In the genomic region with DNA sequence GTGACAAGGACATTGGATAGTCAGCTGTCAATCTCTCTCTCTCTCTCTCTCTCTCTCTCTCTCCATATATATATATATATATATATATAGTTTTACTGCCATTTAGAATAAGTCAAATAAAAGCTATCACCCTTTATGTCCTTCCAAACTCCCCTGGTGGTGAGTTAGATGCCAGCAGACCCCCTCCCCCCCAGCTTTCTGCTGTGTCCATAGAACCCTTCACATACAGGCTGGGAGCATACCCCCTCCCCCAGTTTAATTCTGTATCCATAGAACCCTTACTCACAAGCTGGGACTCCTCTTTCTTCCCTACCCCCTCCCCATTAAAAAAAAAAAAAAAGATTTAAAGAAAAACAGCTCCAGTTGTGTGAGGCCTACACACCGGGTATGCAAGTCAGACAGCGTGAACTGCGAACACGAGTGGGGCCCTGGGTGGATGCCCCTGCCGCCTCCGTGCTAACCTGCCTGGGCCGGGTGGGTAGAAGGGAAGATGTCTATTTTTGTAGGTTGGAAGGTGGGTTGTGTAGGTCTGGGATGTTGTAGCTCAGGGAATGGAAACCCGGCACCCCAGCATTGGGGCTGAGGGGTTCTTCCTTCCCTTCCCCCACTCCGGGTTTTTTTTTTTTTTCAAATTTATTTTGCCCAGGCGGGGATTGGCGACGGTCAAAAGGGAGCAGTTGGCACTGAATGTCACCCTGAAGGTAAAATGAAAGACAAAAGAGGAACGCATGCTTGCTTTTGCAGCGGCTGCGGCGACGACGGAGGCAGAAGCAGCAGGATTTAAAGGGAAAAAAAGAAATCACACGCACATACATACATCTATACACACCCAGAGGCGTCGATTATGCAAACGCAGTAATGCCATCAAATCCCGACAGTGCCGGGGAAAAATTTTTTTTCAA, we compare ENCODE assay signal across 9 mouse cellular contexts. TPM values are rescaled to one million over a fixed set of nuclear protein-coding genes. Genes with fewer than 3 reads are reported as not detected.
DNase-seq lines count a peak whose midpoint lies in the region; ATAC-seq and TF ChIP-seq lines count a peak whose summit lies in the region.
"Had no signal": no experiment of that assay in that cellular context is flagged by ENCODE, and none has a peak within 500 bp of the region (broad histone marks: within the 10 kb centered on the region; RNA-seq: fewer than 3 reads in every experiment).

No protein-coding gene starts in this region.

- peak overlapping the region; percentile 97 for H3K4me2 ChIP-seq in kidney, embryonic 16.5 days (replicated peaks; ENCODE audit: low read depth, low read length)
- peak overlapping the region; percentile 81 for H3K4me2 ChIP-seq in heart, postnatal 0 days (ENCODE audit: low read depth, low read length)
- H3K4me2 ChIP-seq in limb, embryonic 15.5 days, result peak overlapping the region; percentile 97
- peak overlapping the region; percentile 96 for H3K4me2 ChIP-seq in stomach, embryonic 15.5 days

- WGBS in kidney, embryonic 16.5 days, result 13% methylated on average over 24 of the region's 24 CpGs
- WGBS in heart, postnatal 0 days, result 5% methylated on average over 24 of the region's 24 CpGs
- 12% methylated on average over 24 of the region's 24 CpGs for WGBS in limb, embryonic 15.5 days
- 14% methylated on average over 24 of the region's 24 CpGs for WGBS in stomach, embryonic 15.5 days

- TF ChIP-seq CTCF in heart, postnatal 0 days (IDR thresholded peaks at IDR 0.05; ENCODE audit: low read depth), result 0 out of 2 replicates have a peak, but pooled peaks have one; percentile 7

- no peak overlapping the region for H3K27ac ChIP-seq in kidney, embryonic 16.5 days (ENCODE audit: low read length)
- H3K27ac ChIP-seq in heart, postnatal 0 days (ENCODE audit: low read depth), result peak overlapping the region; percentile 88
- no peak overlapping the region for H3K27ac ChIP-seq in limb, embryonic 15.5 days
- H3K27ac ChIP-seq in stomach, embryonic 15.5 days, result no peak overlapping the region

- H3K4me1 ChIP-seq in kidney, embryonic 16.5 days (ENCODE audit: insufficient read depth, low read length), result peaks cover 25% of the 10 kb centered on the region
- H3K4me1 ChIP-seq in heart, postnatal 0 days (ENCODE audit: control insufficient read depth, insufficient read depth), result peaks cover 7% of the 10 kb centered on the region; the same call in 1 of the 2 replicates
- H3K4me1 ChIP-seq in limb, embryonic 15.5 days, result peaks cover 12% of the 10 kb centered on the region
- 0 out of 2 replicates have a peak, but pooled peaks cover 2% of the 10 kb centered on the region for H3K4me1 ChIP-seq in stomach, embryonic 15.5 days

- ATAC-seq in kidney, embryonic 16.5 days (ENCODE audit: low FRiP score, low TSS enrichment), result no peak
- ATAC-seq in heart, postnatal 0 days (ENCODE audit: insufficient read depth, low read depth), result no peak
- ATAC-seq in limb, embryonic 15.5 days (ENCODE audit: insufficient number of reproducible peaks, low FRiP score, low TSS enrichment, low read depth), result no peak
- ATAC-seq in stomach, embryonic 15.5 days (ENCODE audit: insufficient read depth, low FRiP score, low read depth), result 0 out of 2 replicates have a peak, but pooled peaks have one; percentile 5
- no peak for ATAC-seq in monocyte, adult 5-6 weeks (replicated peaks; ENCODE audit: insufficient number of reproducible peaks, low FRiP score, low TSS enrichment, poor library complexity, severe bottlenecking)

- H3K9ac ChIP-seq in kidney, embryonic 16.5 days (replicated peaks; ENCODE audit: low read length), result peak overlapping the region; percentile 80
- peak overlapping the region; percentile 82 for H3K9ac ChIP-seq in heart, postnatal 0 days (replicated peaks; ENCODE audit: low read depth, low read length)
- H3K9ac ChIP-seq in limb, embryonic 15.5 days, result no peak overlapping the region
- no peak overlapping the region for H3K9ac ChIP-seq in stomach, embryonic 15.5 days

- peak overlapping the region; percentile 63 for H3K4me3 ChIP-seq in kidney, embryonic 16.5 days (ENCODE audit: low read length)
- H3K4me3 ChIP-seq in heart, postnatal 0 days (ENCODE audit: low read depth, low read length), result peak overlapping the region; percentile 63
- H3K4me3 ChIP-seq in limb, embryonic 15.5 days, result peak overlapping the region; percentile 61
- peak overlapping the region; percentile 58 for H3K4me3 ChIP-seq in stomach, embryonic 15.5 days (replicated peaks)

- H3K9me3 ChIP-seq in kidney, embryonic 16.5 days (ENCODE audit: low read length), result no peaks in the 10 kb centered on the region
- no peaks in the 10 kb centered on the region for H3K9me3 ChIP-seq in heart, postnatal 0 days (replicated peaks; ENCODE audit: control insufficient read depth, low read length)
- H3K9me3 ChIP-seq in limb, embryonic 15.5 days, result no peaks in the 10 kb centered on the region
- no peaks in the 10 kb centered on the region for H3K9me3 ChIP-seq in stomach, embryonic 15.5 days

- H3K36me3 ChIP-seq in kidney, embryonic 16.5 days (ENCODE audit: insufficient read depth, low read length), result no peaks in the 10 kb centered on the region
- H3K36me3 ChIP-seq in heart, postnatal 0 days (replicated peaks; ENCODE audit: control insufficient read depth, insufficient read depth, low read length), result no peaks in the 10 kb centered on the region
- H3K36me3 ChIP-seq in limb, embryonic 15.5 days, result no peaks in the 10 kb centered on the region
- H3K36me3 ChIP-seq in stomach, embryonic 15.5 days, result no peaks in the 10 kb centered on the region
- H3K36me3 ChIP-seq: G1E had no signal

- DNase-seq in kidney, adult 18-20 months, result no peak
- peak; percentile 45 to 49 for DNase-seq in cerebellum, postnatal 25 days
- no peak for DNase-seq in heart, postnatal 0 days (ENCODE audit: low spot score)
- no peak for DNase-seq in adrenal gland, postnatal 4 days (ENCODE audit: low spot score in 2 of 2)

- no peak for TF ChIP-seq EP300 in heart, postnatal 0 days (IDR thresholded peaks at IDR 0.05; ENCODE audit: low read depth)

- no peaks in the 10 kb centered on the region for H3K27me3 ChIP-seq in kidney, embryonic 16.5 days (ENCODE audit: insufficient read depth, low read length)
- H3K27me3 ChIP-seq in heart, postnatal 0 days (ENCODE audit: control insufficient read depth, insufficient read depth, low read length), result no peaks in the 10 kb centered on the region
- 0 out of 2 replicates have a peak, but pooled peaks cover 4% of the 10 kb centered on the region for H3K27me3 ChIP-seq in limb, embryonic 15.5 days
- H3K27me3 ChIP-seq in stomach, embryonic 15.5 days (replicated peaks), result no peaks in the 10 kb centered on the region

RNA-seq across cellular contexts. Expression of gene Esrrg, which starts 42.4 kb away (rescaled TPM):
- polyA plus RNA-seq in kidney, embryonic 16.5 days (2015; fragmentation: Nextera tagmentation; extraction: Ambion mirVana), result 36.0 and 42.6 TPM in 2 replicates
- 16.8 and 23.1 TPM in 2 replicates for total RNA-seq in heart, postnatal 0 days (2014; rRNA removed; ENCODE audit: low replicate concordance)
- 11.5 and 11.9 TPM in 2 replicates for polyA plus RNA-seq in heart, postnatal 0 days (2015; fragmentation: Nextera tagmentation; extraction: Ambion mirVana)
- polyA plus RNA-seq in limb, embryonic 15.5 days (2015; fragmentation: Nextera tagmentation; extraction: Ambion mirVana), result 1.8 TPM in 2 replicates
- 8.2 and 9.7 TPM in 2 replicates for polyA plus RNA-seq in stomach, embryonic 15.5 days (2015; fragmentation: Nextera tagmentation; extraction: Ambion mirVana)
- total RNA-seq in monocyte, adult 5-6 weeks (2017), result not detected in 3 replicates
- 10 to 100 TPM; 20.0 to 27.2 TPM for total RNA-seq in adrenal gland, postnatal 4 days (2021)
- polyA plus RNA-seq: G1E had no signal

Comparison
In these comparisons a context has a peak if more than half of its experiments do, and no peak if none do; other contexts are left out.
1. H3K9ac ChIP-seq: peak in kidney, embryonic 16.5 days (single experiment) and heart, postnatal 0 days (single experiment); none in limb, embryonic 15.5 days (single experiment) and stomach, embryonic 15.5 days (single experiment).
2. DNase-seq: peak in cerebellum, postnatal 25 days (2 of 2); none in kidney, adult 18-20 months (single experiment), heart, postnatal 0 days (single experiment) and adrenal gland, postnatal 4 days (0 of 2).
3. Peak in every context shown above with its lines, with median percentiles within 50 percentile points of each other: H3K4me2 ChIP-seq and H3K4me3 ChIP-seq.